20 mouse cellular contexts compared by ENCODE assay signal in the genomic region with DNA sequence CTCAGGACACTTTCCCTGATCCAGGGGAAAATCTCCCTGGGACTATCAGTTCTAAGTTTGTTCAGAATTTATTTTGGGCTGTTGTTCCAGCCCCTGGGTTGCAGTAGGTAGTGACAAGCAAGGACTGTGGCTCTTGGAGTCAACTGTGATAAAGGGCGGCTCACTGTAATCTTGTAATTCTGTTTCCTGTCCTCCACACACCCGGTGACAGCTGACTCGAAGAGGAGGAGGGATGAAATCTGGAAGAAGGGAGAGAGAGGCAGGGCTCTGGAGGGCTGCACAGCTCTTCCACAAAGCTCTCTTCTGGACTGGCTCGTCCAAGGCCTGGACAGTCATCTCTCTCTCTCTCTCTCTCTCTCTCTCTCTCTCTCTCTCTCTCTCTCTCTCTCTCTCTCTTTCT. TPM values are rescaled to one million over a fixed set of nuclear protein-coding genes. Genes with fewer than 3 reads are reported as not detected.
"Had no signal": no experiment of that assay in that cellular context is flagged by ENCODE, and none has a peak within 500 bp of the region (broad histone marks: within the 10 kb centered on the region; RNA-seq: fewer than 3 reads in every experiment).

No protein-coding gene starts in this region.

- H3K4me3 ChIP-seq: limb, embryonic 15.5 days; liver, embryonic 12.5 days; lung, embryonic 15.5 days; midbrain, embryonic 13.5 days; myocyte; neural tube, embryonic 15.5 days had no signal

- H3K4me1 ChIP-seq: limb, embryonic 15.5 days; lung, embryonic 15.5 days; midbrain, embryonic 13.5 days; neural tube, embryonic 15.5 days had no signal

- H3K9ac ChIP-seq: limb, embryonic 15.5 days; liver, embryonic 12.5 days; lung, embryonic 15.5 days; midbrain, embryonic 13.5 days; neural tube, embryonic 15.5 days had no signal

- H3K27ac ChIP-seq: kidney, postnatal 0 days; limb, embryonic 15.5 days; liver, embryonic 12.5 days; lung, embryonic 15.5 days; midbrain, embryonic 13.5 days; neural tube, embryonic 15.5 days had no signal

- H3K9me3 ChIP-seq: limb, embryonic 15.5 days; liver, embryonic 12.5 days; lung, embryonic 15.5 days; midbrain, embryonic 13.5 days; neural tube, embryonic 15.5 days had no signal

- DNase-seq: kidney, adult 8-10 months; kidney, postnatal 36 days; layer of hippocampus, adult 9-11 months; layer of hippocampus, postnatal 36 days; right cerebral cortex, adult 18-20 months; right cerebral cortex, postnatal 25 days; thymus, postnatal 36 days had no signal

- H3K36me3 ChIP-seq: liver, embryonic 12.5 days; midbrain, embryonic 13.5 days; neural tube, embryonic 15.5 days had no signal

- H3K27me3 ChIP-seq: lung, embryonic 15.5 days had no signal

- H3K4me2 ChIP-seq: limb, embryonic 15.5 days; liver, embryonic 12.5 days; lung, embryonic 15.5 days; midbrain, embryonic 13.5 days; neural tube, embryonic 15.5 days had no signal

- ATAC-seq: liver, embryonic 12.5 days; midbrain, embryonic 13.5 days had no signal

RNA-seq across cellular contexts. Expression of a gene that starts 24.6 kb away (rescaled TPM):
- total RNA-seq: layer of hippocampus, adult 18-20 months; layer of hippocampus, postnatal 36 days; left cerebral cortex, adult 8-10 months; left cerebral cortex, postnatal 25 days; megakaryocyte-erythroid progenitor cell, adult 5-6 weeks had no signal
- polyA plus RNA-seq: kidney, postnatal 0 days; liver, embryonic 16.5 days; midbrain, embryonic 13.5 days; myocyte; small intestine, adult 2 months had no signal
